In the genomic region with DNA sequence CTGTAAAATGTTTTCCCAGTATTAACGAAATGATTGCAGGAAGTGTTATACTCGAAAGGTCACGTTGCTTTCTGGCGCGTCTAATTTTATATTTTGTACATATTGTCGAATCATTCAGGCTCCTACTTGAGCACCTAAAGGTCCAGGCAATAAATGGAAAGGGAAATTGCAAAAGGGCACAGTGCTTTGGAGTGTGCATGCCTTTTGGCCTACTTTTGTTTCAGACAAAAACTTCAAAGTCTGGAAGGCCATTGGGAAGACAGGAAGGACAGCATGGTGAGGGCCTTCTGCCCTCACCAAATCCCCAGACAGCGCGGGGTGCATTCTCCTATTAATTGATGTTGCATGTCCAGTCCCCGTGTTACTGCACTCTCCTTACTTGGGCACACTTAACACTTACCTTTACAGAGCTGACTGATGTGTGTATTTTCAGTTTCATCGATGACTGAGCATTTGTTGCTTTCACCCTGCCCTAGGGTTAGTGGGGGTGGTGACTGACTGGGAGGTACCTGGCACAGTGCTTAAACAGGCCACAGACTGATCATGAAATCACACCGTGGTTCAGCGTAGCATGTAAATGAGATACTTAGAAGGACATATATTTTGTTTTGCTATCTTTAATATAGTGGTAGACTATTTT, we compare ENCODE assay signal across 15 mouse cellular contexts.
"Had no signal": no experiment of that assay in that cellular context is flagged by ENCODE, and none has a peak within 500 bp of the region (broad histone marks: within the 10 kb centered on the region; RNA-seq: fewer than 3 reads in every experiment).

No protein-coding gene starts in this region.

- ATAC-seq: midbrain, embryonic 13.5 days had no signal

- DNase-seq: kidney, adult 11 months; kidney, adult 9 months; kidney, postnatal 10 days; kidney, postnatal 4 days; lung, embryonic 14.5 days; lung, postnatal 10 days; right cerebral cortex, postnatal 14 days; thymus, postnatal 36 days had no signal

- H3K9ac ChIP-seq: limb, embryonic 15.5 days; liver, embryonic 15.5 days; lung, embryonic 14.5 days; midbrain, embryonic 13.5 days; stomach, embryonic 15.5 days had no signal

- H3K9me3 ChIP-seq: limb, embryonic 15.5 days; liver, embryonic 15.5 days; midbrain, embryonic 13.5 days; stomach, embryonic 15.5 days had no signal

- H3K27ac ChIP-seq: layer of hippocampus, adult 2 months; left cerebral cortex, adult 2 months; limb, embryonic 15.5 days; liver, embryonic 15.5 days; macrophage; midbrain, embryonic 13.5 days; stomach, embryonic 15.5 days had no signal

- H3K27me3 ChIP-seq: limb, embryonic 15.5 days; liver, embryonic 15.5 days; midbrain, embryonic 13.5 days; stomach, embryonic 15.5 days had no signal

- H3K4me1 ChIP-seq: limb, embryonic 15.5 days; liver, embryonic 15.5 days; midbrain, embryonic 13.5 days; stomach, embryonic 15.5 days had no signal

- H3K36me3 ChIP-seq: limb, embryonic 15.5 days; liver, embryonic 15.5 days; midbrain, embryonic 13.5 days; stomach, embryonic 15.5 days had no signal

- H3K4me2 ChIP-seq: limb, embryonic 15.5 days; liver, embryonic 15.5 days; lung, embryonic 14.5 days; midbrain, embryonic 13.5 days; stomach, embryonic 15.5 days had no signal

- H3K4me3 ChIP-seq: layer of hippocampus, adult 2 months; left cerebral cortex, adult 2 months; limb, embryonic 15.5 days; liver, embryonic 15.5 days; midbrain, embryonic 13.5 days; stomach, embryonic 15.5 days had no signal
